Mouse (Mus musculus): Measurements from ENCODE around the gene AI661453.
"Not testable (repeated sequence)": the region's sequence is repeated elsewhere in the genome, so short reads cannot be mapped to it uniquely, and the experiment has no call there.

DNA sequence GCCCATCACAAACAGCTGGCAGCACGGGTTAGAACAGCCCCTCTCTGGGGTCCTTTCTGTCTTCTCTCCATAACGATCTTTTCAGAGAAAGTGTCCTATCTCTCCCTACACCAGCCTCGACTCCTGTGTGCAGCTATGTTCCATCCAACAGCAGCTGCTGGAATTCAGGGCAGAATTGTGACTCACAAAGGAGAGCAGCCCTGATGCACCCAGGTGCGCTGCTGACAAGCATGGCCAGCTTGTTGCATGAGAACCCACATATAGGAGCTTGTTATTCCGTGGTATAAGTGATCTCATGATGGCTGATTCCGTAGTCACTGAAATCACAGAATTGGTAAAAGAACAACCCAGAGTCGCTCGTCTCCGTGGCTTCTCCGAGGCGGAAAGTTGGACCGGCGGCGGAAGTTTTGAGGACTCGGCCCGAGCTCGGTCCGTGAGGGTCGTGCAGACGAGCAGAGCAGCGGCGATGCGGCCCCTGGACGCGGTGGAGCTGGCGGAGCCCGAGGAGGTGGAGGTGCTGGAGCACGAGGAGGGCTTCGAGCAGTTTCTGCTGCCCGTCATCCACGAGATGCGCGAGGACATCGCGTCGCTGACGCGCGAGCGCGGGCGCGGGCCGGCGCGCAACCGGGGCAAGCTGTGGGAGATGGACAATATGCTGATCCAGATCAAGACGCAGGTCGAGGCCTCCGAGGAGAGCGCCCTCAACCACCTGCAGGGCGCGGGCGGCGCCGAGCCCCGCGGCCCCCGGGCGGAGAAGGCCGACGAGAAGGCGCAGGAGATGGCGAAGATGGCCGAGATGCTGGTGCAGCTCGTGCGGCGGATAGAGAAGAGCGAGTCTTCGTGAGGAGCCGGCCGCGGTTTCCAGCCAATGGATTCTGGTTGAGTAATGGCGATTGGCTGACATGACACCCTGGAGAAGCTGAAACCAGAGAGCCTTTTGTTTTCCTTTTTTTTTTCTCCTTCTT lies 26.2 kb upstream of the AI661453 start:
- not testable (repeated sequence) for TF ChIP-seq CTCF (IDR thresholded peaks at IDR 0.05; ENCODE audit: borderline replicate concordance, insufficient read depth, low read length); POLR2A (IDR thresholded peaks at IDR 0.05; ENCODE audit: low read depth, low read length)

Measured in embryonic fibroblast, embryonic 13.5 days (primary cell).